Mouse (Mus musculus) G1E (cell line): ENCODE results near the gene Agfg2. TPM values are rescaled to one million over a fixed set of nuclear protein-coding genes. Genes with fewer than 3 reads are reported as not detected.

Experiments
- ATAC-seq: 2 replicates; pipeline ENCODE4 v1.8.0; 2016; ENCODE audit warnings: mild to moderate bottlenecking; ENCODE audit not compliant: insufficient number of reproducible peaks, poor library complexity, low FRiP score, severe bottlenecking; ENCODE audit errors: extremely low read depth
- DNase-seq: peaks from one replicate; pipeline ENCODE4 v3.0.0; 2012; ENCODE audit warnings: low spot score
- H3K27me3 ChIP-seq: 2 replicates; pipeline ENCODE4 v1.6.1; 2012; ENCODE audit warnings: mild to moderate bottlenecking, low read length, inconsistent platforms; ENCODE audit not compliant: insufficient read depth
- H3K36me3 ChIP-seq: replicated peaks from 2 replicates; pipeline ENCODE3; 2012; ENCODE audit warnings: mild to moderate bottlenecking, inconsistent platforms
- H3K4me1 ChIP-seq: 2 replicates; pipeline ENCODE4 v1.6.1; 2012; ENCODE audit warnings: low read depth, low read length, inconsistent platforms, mixed read lengths; ENCODE audit not compliant: insufficient read depth
- H3K4me3 ChIP-seq: 2 replicates; pipeline ENCODE4 v1.5.1; 2012; ENCODE audit warnings: low read depth, mild to moderate bottlenecking, inconsistent platforms, low read length, moderate library complexity, mixed read lengths
- H3K9me3 ChIP-seq: replicated peaks from 2 replicates; pipeline ENCODE4 v1.6.1; 2012; ENCODE audit warnings: inconsistent platforms
- CTCF ChIP-seq: IDR thresholded peaks from 2 replicates; pipeline ENCODE4 v1.5.1; 2012; ENCODE audit warnings: low read depth, low read length, inconsistent platforms, mixed read lengths
- GATA1 ChIP-seq: IDR thresholded peaks from 2 replicates; pipeline ENCODE4 v1.6.1; 2012; ENCODE audit warnings: borderline replicate concordance, low read length, inconsistent platforms, mixed read lengths
- GATA2 ChIP-seq: IDR thresholded peaks from 2 replicates; pipeline ENCODE4 v1.6.1; 2012; ENCODE audit warnings: low read depth, low read length, inconsistent platforms, borderline replicate concordance
- POLR2AphosphoS5 ChIP-seq: IDR thresholded peaks from 2 replicates; pipeline ENCODE4 v1.6.1; 2012; ENCODE audit warnings: low read depth, low read length, inconsistent platforms; ENCODE audit not compliant: insufficient replicate concordance
- TAL1 ChIP-seq: conservative IDR thresholded peaks from 2 replicates; pipeline ENCODE4 v1.6.1; 2012; ENCODE audit warnings: low read depth, low read length, inconsistent platforms, mixed read lengths
- polyA plus RNA-seq: library from polyadenylated mRNA; stranded (reverse); fragments of >175 nt; gene quantifications from 2 replicates; pipeline ENCODE4 v1.2.3, GENCODE M21; 2012
- total RNA-seq, 2 experiments: library from RNA; stranded (forward) in 1 of 2; stranded (reverse) in 1 of 2; fragments of 200-1000 nt in 1 of 2; fragments of >200 nt in 1 of 2; fragmentation: Nextera tagmentation in 1 of 2; gene quantifications; 2 replicates each; pipeline ENCODE4 v1.2.3; 2014 to 2017

Gene Agfg2
- total and polyA plus RNA-seq, 3 experiments, result 26.1 to 102 (median 47.1) TPM

DNA sequence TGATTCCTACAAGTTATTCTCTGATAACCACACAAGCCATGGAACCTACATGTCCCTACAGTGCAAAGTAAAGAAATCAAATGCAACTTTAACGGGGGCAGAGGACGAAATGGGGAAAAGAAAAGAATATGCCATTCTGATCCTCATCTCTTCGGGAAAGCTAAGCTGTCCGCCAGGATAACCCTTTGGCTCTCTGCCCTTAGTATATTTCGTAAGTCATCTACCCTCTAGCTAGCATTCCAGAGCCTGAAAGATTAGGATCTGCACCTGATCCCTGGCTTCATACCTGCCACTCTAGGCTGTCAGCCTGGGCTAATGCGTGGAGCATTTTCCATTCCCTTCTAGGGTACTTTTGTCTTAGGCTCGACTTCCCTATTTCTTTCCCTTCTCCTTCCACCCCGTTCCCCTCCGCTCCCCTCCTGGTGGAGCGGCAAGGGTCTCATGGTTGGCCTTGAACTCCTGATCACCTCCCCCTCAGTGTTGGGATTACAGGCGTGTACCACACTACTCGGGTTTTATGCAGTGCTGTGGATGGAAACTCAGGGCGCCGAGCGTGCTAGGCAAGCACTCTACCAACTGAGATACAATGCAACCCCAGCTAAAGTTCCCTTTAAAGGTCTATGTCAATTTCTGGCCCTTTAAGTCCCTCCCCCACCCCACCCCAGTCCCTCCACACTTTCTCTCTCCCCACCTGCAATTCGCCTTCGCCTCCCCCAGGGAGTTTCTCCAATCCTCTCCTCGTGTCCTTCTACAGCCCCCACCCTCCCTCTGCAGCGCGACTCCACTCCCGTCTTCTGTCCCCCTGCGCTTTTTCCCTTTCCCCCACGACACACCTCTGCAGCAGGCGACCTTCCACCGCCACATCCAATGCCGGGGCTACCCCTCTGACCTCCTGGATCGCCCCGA is 885 bp downstream of the Agfg2 start:
- peak; percentile 53 for DNase-seq
- Histone ChIP-seq H3K9me3 (no peaks in the 10 kb centered on the region), H3K36me3 (peaks cover 36% of the 10 kb centered on the region), H3K4me3 (peak overlapping the region; percentile 85), H3K27me3 (no peaks in the 10 kb centered on the region), H3K4me1 (peaks cover 63% of the 10 kb centered on the region)
- no peak for TF ChIP-seq POLR2AphosphoS5
- no peak for ATAC-seq

DNA sequence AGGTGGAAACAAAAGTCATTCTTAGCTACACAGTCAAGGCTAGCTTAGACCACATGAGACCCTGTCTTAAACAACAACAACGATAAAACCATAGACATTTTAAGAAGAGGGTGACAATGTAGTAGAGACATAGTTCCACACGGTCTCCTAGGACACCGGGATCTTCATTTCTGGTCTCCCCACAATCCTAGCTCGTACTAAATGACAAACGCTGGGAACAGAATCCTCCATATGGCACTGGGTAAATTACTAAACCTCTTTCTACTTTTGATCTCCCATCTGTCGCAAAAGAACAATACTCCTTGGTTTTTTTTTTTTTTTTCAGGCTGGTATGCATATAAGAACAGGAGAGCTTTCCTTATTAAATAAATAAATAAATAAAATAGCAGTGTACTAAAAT is 2.0 kb downstream of the Agfg2 start:
- ATAC-seq (no peak), DNase-seq (no peak)
- H3K27me3 ChIP-seq, result no peaks in the 10 kb centered on the region
- TF ChIP-seq GATA2 (no peak), TAL1 (no peak), CTCF (no peak), POLR2AphosphoS5 (no peak), GATA1 (no peak)
- H3K4me1 ChIP-seq, result peaks cover 57% of the 10 kb centered on the region
- no peaks in the 10 kb centered on the region for H3K9me3 ChIP-seq
- peak overlapping the region; percentile 61; the same call in 1 of the 2 replicates for H3K4me3 ChIP-seq
- H3K36me3 ChIP-seq, result peaks cover 47% of the 10 kb centered on the region

DNA sequence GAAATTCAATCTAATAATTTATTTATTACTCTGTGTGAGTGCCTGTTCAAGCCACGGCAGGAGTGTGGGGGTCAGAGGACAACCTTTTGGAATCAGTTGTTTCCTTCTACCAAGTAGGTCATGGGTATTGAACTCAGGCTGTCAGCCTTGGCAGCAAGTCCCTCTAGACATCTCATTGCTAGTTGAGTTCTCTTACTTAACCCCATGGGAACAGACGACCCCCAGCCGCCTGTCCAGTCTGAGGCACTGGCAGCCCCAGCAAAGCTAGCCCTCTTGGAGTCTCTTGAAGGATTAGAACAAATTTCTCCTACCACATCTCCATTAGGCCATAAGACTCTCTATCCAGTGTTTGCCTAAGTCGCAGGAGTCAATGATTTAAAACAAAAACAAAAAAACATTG is 4.8 kb downstream of the Agfg2 start:
- Histone ChIP-seq H3K36me3 (peaks cover 71% of the 10 kb centered on the region), H3K4me3 (no peak overlapping the region), H3K27me3 (no peaks in the 10 kb centered on the region), H3K4me1 (peaks cover 47% of the 10 kb centered on the region), H3K9me3 (no peaks in the 10 kb centered on the region)
- DNase-seq, result no peak
- ATAC-seq, result no peak
- TF ChIP-seq GATA2 (no peak), POLR2AphosphoS5 (no peak), CTCF (no peak), TAL1 (no peak), GATA1 (no peak)

DNA sequence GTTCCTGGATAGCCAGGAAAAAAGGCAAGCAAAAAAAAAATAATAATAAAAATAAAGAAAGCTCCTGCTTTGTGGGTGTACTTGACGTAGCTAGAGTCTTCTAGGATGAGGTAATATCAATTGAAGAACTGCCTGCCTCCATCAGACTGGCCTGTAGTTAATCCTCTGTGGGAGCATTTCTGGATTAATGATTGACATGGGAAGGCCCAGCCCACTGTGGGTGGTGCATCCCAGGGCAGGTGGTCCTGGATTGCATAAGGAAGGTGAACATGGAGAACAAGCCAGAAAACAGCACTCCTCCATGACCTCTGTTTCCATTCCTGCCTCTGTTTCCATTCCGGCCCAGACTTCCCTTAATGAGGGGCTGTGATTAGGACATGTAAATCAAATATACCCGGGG is 5.8 kb downstream of the Agfg2 start:
- no peak overlapping the region for H3K4me3 ChIP-seq
- H3K4me1 ChIP-seq, result peaks cover 56% of the 10 kb centered on the region
- H3K27me3 ChIP-seq, result no peaks in the 10 kb centered on the region
- TF ChIP-seq CTCF, result no peak
- TF ChIP-seq GATA1, result no peak
- TF ChIP-seq POLR2AphosphoS5, result no peak
- TF ChIP-seq TAL1, result no peak
- ATAC-seq (no peak), DNase-seq (no peak)
- no peaks in the 10 kb centered on the region for H3K9me3 ChIP-seq
- H3K36me3 ChIP-seq, result peaks cover 80% of the 10 kb centered on the region

DNA sequence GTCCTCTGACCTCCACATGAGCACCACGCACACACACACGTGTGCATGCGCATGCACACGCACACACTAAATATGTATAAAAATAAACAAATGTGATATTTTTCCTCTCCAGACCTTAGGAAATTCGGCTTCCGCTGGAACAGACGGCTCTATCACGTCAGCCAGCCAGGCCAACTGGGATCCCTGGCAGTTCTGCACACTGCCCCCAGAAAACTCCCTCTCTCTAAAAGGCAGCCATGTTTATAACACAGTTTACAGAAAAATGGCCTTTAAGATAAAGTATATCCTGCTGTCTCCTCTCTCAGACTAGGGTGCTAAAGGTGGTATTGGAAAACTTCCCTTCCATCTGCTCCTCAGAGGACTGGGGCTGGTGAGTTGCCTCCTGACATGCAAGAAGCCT is 6.7 kb downstream of the Agfg2 start:
- peaks cover 84% of the 10 kb centered on the region for H3K36me3 ChIP-seq
- no peaks in the 10 kb centered on the region for H3K27me3 ChIP-seq
- TF ChIP-seq TAL1 (no peak), POLR2AphosphoS5 (no peak), CTCF (no peak), GATA2 (no peak), GATA1 (no peak)
- H3K4me1 ChIP-seq, result peaks cover 61% of the 10 kb centered on the region
- ATAC-seq (no peak), DNase-seq (no peak)
- no peak overlapping the region for H3K4me3 ChIP-seq
- H3K9me3 ChIP-seq, result no peaks in the 10 kb centered on the region

DNA sequence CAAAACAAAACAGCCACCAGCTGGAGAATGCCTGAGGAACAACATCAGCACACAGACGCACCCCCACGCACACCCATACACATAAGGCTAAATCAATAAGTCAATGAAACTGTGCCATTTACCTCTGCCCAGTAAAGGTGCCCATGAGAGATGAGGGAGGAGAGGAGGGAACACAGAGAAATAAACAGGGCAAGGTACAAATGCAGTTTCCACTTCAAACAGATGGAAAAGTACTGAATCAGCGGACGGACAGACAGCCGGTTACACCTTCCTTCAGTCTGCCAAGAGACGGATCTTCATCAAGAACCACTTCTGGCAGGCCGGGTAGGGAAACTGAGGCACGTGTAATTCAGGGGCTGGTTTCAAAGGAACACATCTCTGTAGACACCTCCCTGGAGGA is 9.7 kb downstream of the Agfg2 start:
- no peaks in the 10 kb centered on the region for H3K9me3 ChIP-seq
- H3K36me3 ChIP-seq, result peaks cover 88% of the 10 kb centered on the region
- no peaks in the 10 kb centered on the region for H3K27me3 ChIP-seq
- TF ChIP-seq GATA1 (no peak), POLR2AphosphoS5 (no peak), TAL1 (no peak), CTCF (no peak), GATA2 (no peak)
- no peak for DNase-seq
- H3K4me1 ChIP-seq, result peaks cover 67% of the 10 kb centered on the region
- no peak for ATAC-seq
- no peak overlapping the region for H3K4me3 ChIP-seq

DNA sequence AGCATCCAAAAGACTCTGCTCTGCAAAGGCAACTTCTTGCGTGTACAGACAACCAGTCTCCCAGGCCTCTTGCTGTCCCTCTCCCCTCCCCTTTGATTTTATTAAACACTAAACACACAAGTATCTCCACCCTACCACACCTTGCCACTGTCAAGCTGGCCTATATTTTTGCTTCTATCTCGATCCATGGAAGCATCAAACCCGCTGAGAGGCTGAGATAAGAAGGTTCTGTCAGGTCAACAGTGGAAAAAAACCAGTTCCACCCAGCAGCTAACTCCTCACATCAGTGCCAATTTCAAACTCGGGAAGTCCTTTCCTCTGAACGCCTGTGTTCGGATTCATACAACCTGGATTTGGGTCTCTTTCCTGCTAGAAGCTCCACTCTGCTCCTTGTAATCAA is 11.5 kb downstream of the Agfg2 start:
- Histone ChIP-seq H3K4me3 (peak overlapping the region; percentile 11; the same call in 1 of the 2 replicates), H3K9me3 (no peaks in the 10 kb centered on the region), H3K4me1 (peaks cover 63% of the 10 kb centered on the region), H3K36me3 (peaks cover 82% of the 10 kb centered on the region), H3K27me3 (no peaks in the 10 kb centered on the region)
- DNase-seq, result peak; percentile 36
- peak; percentile 57 for ATAC-seq
- TF ChIP-seq TAL1 (peak; percentile 73), CTCF (no peak)
